Mouse (Mus musculus) thymus, adult 2 months (tissue): Measurements from ENCODE around the gene Ppp1r26.

Source experiments
- CTCF ChIP-seq: fragments of 200-500 bp; IDR thresholded peaks from 2 replicates; pipeline ENCODE4 v1.5.1; 2012; ENCODE audit warnings: mild to moderate bottlenecking, control low read depth, low read length, moderate library complexity, borderline replicate concordance; ENCODE audit not compliant: control insufficient read depth, poor library complexity, insufficient read depth; ENCODE audit errors: extremely low read depth
- POLR2A ChIP-seq: fragments of 200-500 bp; IDR thresholded peaks from 2 replicates; pipeline ENCODE4 v1.6.1; 2012; ENCODE audit warnings: mild to moderate bottlenecking, low read length, control low read depth, moderate library complexity; ENCODE audit not compliant: control insufficient read depth, poor library complexity, insufficient read depth; ENCODE audit errors: extremely low read depth

DNA sequence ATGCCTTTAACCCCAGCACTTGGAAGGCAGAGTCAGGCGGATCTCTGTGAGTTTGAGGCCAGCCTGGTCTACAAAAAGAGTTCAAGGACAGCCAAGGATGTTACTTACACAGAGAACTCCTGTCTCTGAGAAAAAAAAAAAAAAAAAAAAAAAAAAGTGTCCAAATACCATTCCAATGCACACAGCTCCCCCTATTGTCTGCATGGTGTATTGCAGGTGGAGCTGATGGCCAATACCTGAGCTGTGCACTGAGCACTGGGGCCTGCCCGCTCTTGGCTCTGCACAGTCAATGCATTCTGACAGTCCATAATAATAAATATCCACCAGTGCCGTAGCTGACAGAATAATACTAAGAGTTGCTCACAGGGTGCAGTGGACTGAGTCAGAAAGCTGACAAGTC, 17.3 kb downstream of the Ppp1r26 start:
- TF ChIP-seq POLR2A (no peak), CTCF (peak; percentile 58; the same call in 1 of the 2 replicates)
